ENCODE assay signal across 8 mouse cellular contexts in the genomic region with DNA sequence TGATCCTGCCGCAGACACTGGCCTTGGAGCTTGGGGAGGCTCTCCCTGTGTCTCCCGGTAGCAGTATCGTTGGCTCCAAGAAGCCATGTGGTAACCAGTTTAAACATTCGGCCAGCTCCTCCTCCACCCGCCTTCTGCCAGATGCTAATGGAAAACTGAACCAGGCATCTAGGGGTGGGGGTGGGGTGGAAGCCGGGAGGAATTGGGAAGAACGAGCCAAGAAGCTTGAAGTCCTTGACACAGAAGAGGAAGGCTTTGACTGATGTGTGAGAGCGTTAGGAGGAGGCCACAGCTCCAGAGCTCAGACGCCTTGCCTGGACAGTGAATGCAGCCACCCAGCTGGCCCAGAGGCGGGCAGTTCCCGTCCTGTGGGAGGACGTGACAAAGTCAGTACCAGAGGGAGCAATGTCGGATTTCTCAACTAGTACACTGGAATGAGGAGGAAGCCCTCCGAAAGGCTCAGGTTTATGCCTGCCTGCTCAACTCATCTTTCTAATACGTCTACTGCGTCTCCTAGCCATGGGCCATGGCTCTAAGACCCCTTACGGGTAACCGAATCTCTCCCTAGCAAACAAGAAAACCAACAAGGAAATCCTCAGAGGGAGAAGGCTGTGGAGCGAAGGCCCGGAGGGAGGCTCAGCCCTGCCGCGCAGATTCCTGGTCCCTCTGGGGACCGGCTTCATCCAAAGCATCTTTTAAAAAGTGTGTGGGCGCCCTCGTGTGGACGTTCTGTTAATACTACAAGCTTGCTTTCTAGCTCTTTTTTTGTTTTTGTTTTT. TPM values are rescaled to one million over a fixed set of nuclear protein-coding genes. Genes with fewer than 3 reads are reported as not detected.
DNase-seq lines count a peak whose midpoint lies in the region; ATAC-seq and TF ChIP-seq lines count a peak whose summit lies in the region.

No protein-coding gene starts in this region.

- H3K4me1 ChIP-seq in G1E (ENCODE audit: insufficient read depth, low read depth, low read length), result peaks cover 3% of the 10 kb centered on the region
- H3K4me1 ChIP-seq in forebrain, postnatal 0 days (ENCODE audit: insufficient read depth), result peaks cover 5% of the 10 kb centered on the region; the same call in 1 of the 2 replicates
- peaks cover 27% of the 10 kb centered on the region for H3K4me1 ChIP-seq in lung, embryonic 16.5 days (replicated peaks; ENCODE audit: control insufficient read depth, insufficient read depth, low read length)

- H3K9ac ChIP-seq in forebrain, postnatal 0 days, result peak overlapping the region; percentile 58
- H3K9ac ChIP-seq in lung, embryonic 16.5 days (ENCODE audit: low read length), result peak overlapping the region; percentile 51

- WGBS in forebrain, postnatal 0 days, result 1% methylated on average over 26 of the region's 26 CpGs
- WGBS in lung, embryonic 16.5 days, result under 1% methylated on average over 26 of the region's 26 CpGs

- H3K9me3 ChIP-seq in G1E (replicated peaks), result no peaks in the 10 kb centered on the region
- H3K9me3 ChIP-seq in forebrain, postnatal 0 days (ENCODE audit: low read length), result no peaks in the 10 kb centered on the region
- H3K9me3 ChIP-seq in lung, embryonic 16.5 days (ENCODE audit: control insufficient read depth, low read length), result no peaks in the 10 kb centered on the region

- H3K4me3 ChIP-seq in G1E (ENCODE audit: low read depth, low read length), result no peak overlapping the region
- H3K4me3 ChIP-seq in forebrain, postnatal 0 days (ENCODE audit: low read depth, low read length), result peak overlapping the region; percentile 25
- H3K4me3 ChIP-seq in lung, embryonic 16.5 days (ENCODE audit: low read length), result peak overlapping the region; percentile 28

- H3K27ac ChIP-seq in forebrain, postnatal 0 days (ENCODE audit: low read depth, low read length), result peak overlapping the region; percentile 91
- H3K27ac ChIP-seq in lung, embryonic 16.5 days (ENCODE audit: low read length), result peak overlapping the region; percentile 90

- peaks cover 24% of the 10 kb centered on the region for H3K27me3 ChIP-seq in G1E (ENCODE audit: insufficient read depth, low read length)
- no peaks in the 10 kb centered on the region for H3K27me3 ChIP-seq in forebrain, postnatal 0 days (ENCODE audit: insufficient read depth, low read length)
- no peaks in the 10 kb centered on the region for H3K27me3 ChIP-seq in lung, embryonic 16.5 days (ENCODE audit: control insufficient read depth, insufficient read depth, low read depth, low read length)

- no peak for TF ChIP-seq CTCF in G1E (IDR thresholded peaks at IDR 0.05; ENCODE audit: low read depth, low read length)
- TF ChIP-seq CTCF in forebrain, postnatal 0 days (IDR thresholded peaks at IDR 0.05; ENCODE audit: low read depth), result peak; percentile 77

- H3K36me3 ChIP-seq in G1E (replicated peaks), result no peaks in the 10 kb centered on the region
- no peaks in the 10 kb centered on the region for H3K36me3 ChIP-seq in forebrain, postnatal 0 days (ENCODE audit: insufficient read depth)
- no peaks in the 10 kb centered on the region for H3K36me3 ChIP-seq in lung, embryonic 16.5 days (ENCODE audit: control insufficient read depth, insufficient read depth, low read length)

- peak overlapping the region; percentile 55 for H3K4me2 ChIP-seq in forebrain, postnatal 0 days (ENCODE audit: low read depth)
- peak overlapping the region; percentile 51 for H3K4me2 ChIP-seq in lung, embryonic 16.5 days (ENCODE audit: low read depth, low read length)

- DNase-seq in G1E (ENCODE audit: low spot score), result peak; percentile 45
- peak; percentile 89 for DNase-seq in cerebellum, adult 18-20 months
- DNase-seq in forebrain, postnatal 0 days, result peak; percentile 94
- peak; percentile 93 for DNase-seq in heart, postnatal 4 days
- peak; percentile 79 for DNase-seq in layer of hippocampus, adult 9-11 months
- peak; percentile 96 for DNase-seq in retina, embryonic 14.5 days (ENCODE audit: low spot score)
- peak; percentile 90 for DNase-seq in urinary bladder, postnatal 14 days (ENCODE audit: low spot score)

- no peak for ATAC-seq in G1E (ENCODE audit: extremely low read depth, insufficient number of reproducible peaks, low FRiP score, poor library complexity, severe bottlenecking)
- peak; percentile 83 for ATAC-seq in forebrain, postnatal 0 days
- ATAC-seq in lung, embryonic 16.5 days (ENCODE audit: low read depth), result peak; percentile 89

RNA-seq across cellular contexts. Expression of a gene that starts 32.0 kb away (rescaled TPM):
- not detected in 2 replicates for total RNA-seq in G1E (2014; fragmentation: Nextera tagmentation)
- 0.11 TPM in 1 of 2 replicates, not detected in the other for total RNA-seq in G1E (2017)
- not detected in 2 replicates for polyA plus RNA-seq in G1E (2012)
- not detected in 2 replicates for total RNA-seq in forebrain, postnatal 0 days (2014; rRNA removed)
- not detected in 2 replicates for polyA plus RNA-seq in forebrain, postnatal 0 days (2015; fragmentation: Nextera tagmentation; extraction: Ambion mirVana)
- total RNA-seq in heart, postnatal 4 days (2021), result under 1 TPM in 1 of 2 experiments, not detected in 1; 0.12 TPM
- 0.10 and 0.11 TPM in 2 replicates for polyA plus RNA-seq in lung, embryonic 16.5 days (2015; fragmentation: Nextera tagmentation; extraction: Ambion mirVana)

RNA-seq across cellular contexts. Expression of a gene that starts 44.0 kb away (rescaled TPM):
- total RNA-seq in G1E (2014; fragmentation: Nextera tagmentation), result not detected in 2 replicates
- 0.17 and 0.33 TPM in 2 replicates for total RNA-seq in G1E (2017)
- polyA plus RNA-seq in G1E (2012), result not detected in 2 replicates
- 6.6 TPM in 1 of 2 replicates, not detected in the other for total RNA-seq in forebrain, postnatal 0 days (2014; rRNA removed)
- polyA plus RNA-seq in forebrain, postnatal 0 days (2015; fragmentation: Nextera tagmentation; extraction: Ambion mirVana), result 0.55 and 0.99 TPM in 2 replicates
- total RNA-seq in heart, postnatal 4 days (2021), result under 1 TPM; 0.21 to 0.23 TPM
- 0.10 and 0.13 TPM in 2 replicates for polyA plus RNA-seq in lung, embryonic 16.5 days (2015; fragmentation: Nextera tagmentation; extraction: Ambion mirVana)

Comparison
In these comparisons a context has a peak if more than half of its experiments do, and no peak if none do; other contexts are left out.
1. DNase-seq: peak in every context shown above with its lines; median percentile 96 in retina, embryonic 14.5 days; 94 in forebrain, postnatal 0 days; 93 in heart, postnatal 4 days; 90 in urinary bladder, postnatal 14 days; 89 in cerebellum, adult 18-20 months; 79 in layer of hippocampus, adult 9-11 months; 45 in G1E.